ENCODE assay signal across 13 mouse cellular contexts in the genomic region with DNA sequence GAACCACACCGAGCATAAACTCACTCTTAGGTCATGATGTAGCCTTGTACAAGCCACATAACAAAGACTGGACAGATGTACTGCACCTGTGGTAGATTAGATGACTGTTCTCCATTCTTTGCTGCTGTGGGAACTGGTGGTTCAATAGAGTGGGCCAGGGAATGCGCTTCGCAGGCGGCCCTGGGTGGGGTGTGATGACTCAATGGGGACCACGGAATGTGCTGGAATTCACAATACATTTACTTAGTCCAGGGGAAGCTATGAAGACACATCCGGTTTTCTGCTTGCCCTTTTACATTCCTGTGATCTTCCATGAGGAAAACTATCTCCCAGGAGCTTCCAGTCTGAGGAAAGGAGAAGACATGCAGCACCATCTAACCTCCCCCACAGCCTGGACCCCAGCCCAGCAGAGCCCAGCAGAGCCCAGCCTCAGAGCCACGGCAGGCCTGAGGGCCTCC. TPM values are rescaled to one million over a fixed set of nuclear protein-coding genes. Genes with fewer than 3 reads are reported as not detected.
DNase-seq lines count a peak whose midpoint lies in the region; ATAC-seq and TF ChIP-seq lines count a peak whose summit lies in the region.
"Had no signal": no experiment of that assay in that cellular context is flagged by ENCODE, and none has a peak within 500 bp of the region (broad histone marks: within the 10 kb centered on the region; RNA-seq: fewer than 3 reads in every experiment).

No protein-coding gene starts in this region.

- TF ChIP-seq CTCF in embryonic fibroblast, embryonic 13.5 days (IDR thresholded peaks at IDR 0.05; ENCODE audit: borderline replicate concordance, insufficient read depth, low read length), result no peak
- no peak for TF ChIP-seq CTCF in thymus, adult 2 months (IDR thresholded peaks at IDR 0.05; ENCODE audit: borderline replicate concordance, control insufficient read depth, extremely low read depth, insufficient read depth, low read length, poor library complexity)

- no peak overlapping the region for H3K9ac ChIP-seq in kidney, embryonic 15.5 days
- H3K9ac ChIP-seq: liver, embryonic 12.5 days had no signal

- H3K27ac ChIP-seq in kidney, embryonic 15.5 days, result peak overlapping the region; percentile 29; the same call in 1 of the 2 replicates
- H3K27ac ChIP-seq in embryonic fibroblast, embryonic 13.5 days (ENCODE audit: insufficient read depth, low read length), result peak overlapping the region; percentile 82
- no peak overlapping the region for H3K27ac ChIP-seq in thymus, adult 2 months (ENCODE audit: control insufficient read depth, insufficient read depth, low read length)
- H3K27ac ChIP-seq: left cerebral cortex, adult 2 months; liver, embryonic 12.5 days had no signal

- no peaks in the 10 kb centered on the region for H3K36me3 ChIP-seq in kidney, embryonic 15.5 days
- no peaks in the 10 kb centered on the region for H3K36me3 ChIP-seq in thymus, adult 2 months (ENCODE audit: control insufficient read depth, insufficient read depth, low read length)
- H3K36me3 ChIP-seq: liver, embryonic 12.5 days had no signal

- no peaks in the 10 kb centered on the region for H3K9me3 ChIP-seq in kidney, embryonic 15.5 days (replicated peaks)
- H3K9me3 ChIP-seq: liver, embryonic 12.5 days; megakaryocyte, embryonic 14.5 days had no signal

- H3K4me1 ChIP-seq in kidney, embryonic 15.5 days, result peaks cover 40% of the 10 kb centered on the region
- peaks cover 16% of the 10 kb centered on the region for H3K4me1 ChIP-seq in embryonic fibroblast, embryonic 13.5 days (ENCODE audit: control insufficient read depth, insufficient read depth, low read length)
- no peaks in the 10 kb centered on the region; the same call in 1 of the 2 replicates for H3K4me1 ChIP-seq in thymus, adult 2 months (replicated peaks; ENCODE audit: control insufficient read depth, insufficient read depth, low read length)
- H3K4me1 ChIP-seq: liver, embryonic 12.5 days had no signal

- no peak for DNase-seq in kidney, postnatal 36 days
- DNase-seq in ovary, postnatal 14 days (ENCODE audit: low spot score), result peak; percentile 9
- DNase-seq in ovary, postnatal 36 days (ENCODE audit: low spot score), result no peak
- DNase-seq in thymus, adult 2 months, result no peak
- DNase-seq: retina, postnatal 1 day; thymus, adult 18-20 months had no signal

- H3K4me2 ChIP-seq in kidney, embryonic 15.5 days, result no peak overlapping the region
- H3K4me2 ChIP-seq: liver, embryonic 12.5 days had no signal

- no peaks in the 10 kb centered on the region for H3K27me3 ChIP-seq in kidney, embryonic 15.5 days
- no peaks in the 10 kb centered on the region for H3K27me3 ChIP-seq in thymus, adult 2 months (ENCODE audit: control insufficient read depth, insufficient read depth, low read length)

- WGBS in kidney, embryonic 15.5 days, result 56% methylated on average over 7 of the region's 7 CpGs
- WGBS in thymus, adult 2 months, result 83% methylated on average over 7 of the region's 7 CpGs

- no peak overlapping the region for H3K4me3 ChIP-seq in kidney, embryonic 15.5 days (replicated peaks)
- no peak overlapping the region for H3K4me3 ChIP-seq in embryonic fibroblast, embryonic 13.5 days (ENCODE audit: insufficient read depth, low read length)
- H3K4me3 ChIP-seq in thymus, adult 2 months (ENCODE audit: control insufficient read depth, insufficient read depth, low read length), result no peak overlapping the region
- H3K4me3 ChIP-seq: left cerebral cortex, adult 2 months; liver, embryonic 12.5 days; megakaryocyte, embryonic 14.5 days had no signal

- peak; percentile 52; the same call in 1 of the 2 replicates for ATAC-seq in kidney, embryonic 15.5 days (replicated peaks; ENCODE audit: low FRiP score)
- ATAC-seq in CD4-positive, CD25-positive, alpha-beta regulatory T cell, adult 4 months, result no peak
- ATAC-seq: liver, embryonic 12.5 days had no signal

- no peak; the same call in 1 of the 2 replicates for TF ChIP-seq POLR2A in embryonic fibroblast, embryonic 13.5 days (IDR thresholded peaks at IDR 0.05; ENCODE audit: low read depth, low read length)
- no peak for TF ChIP-seq POLR2A in thymus, adult 2 months (IDR thresholded peaks at IDR 0.05; ENCODE audit: control insufficient read depth, extremely low read depth, insufficient read depth, low read length, poor library complexity)

RNA-seq across cellular contexts. Expression of gene F2rl1, which starts 20.7 kb away (rescaled TPM):
- polyA plus RNA-seq in kidney, embryonic 15.5 days (2015; fragmentation: Nextera tagmentation; extraction: Ambion mirVana), result 7.8 and 8.5 TPM in 2 replicates
- 11.9 and 17.7 TPM in 2 replicates for polyA plus RNA-seq in embryonic fibroblast, embryonic 13.5 days (2011; ENCODE audit: insufficient read length, low read depth, missing spikeins)
- polyA plus RNA-seq in thymus, adult 2 months (2012; rRNA removed), result 7.8 and 8.5 TPM in 2 replicates
- 10 to 100 TPM; 11.2 to 25.9 TPM for polyA plus RNA-seq in CD4-positive, CD25-positive, alpha-beta regulatory T cell, adult 4 months (2017; shearing (Covaris generic))
- polyA plus RNA-seq: neural tube, embryonic 11.5 days had no signal
